Mouse (Mus musculus) heart, embryonic 13.5 days (tissue): ENCODE results near the gene Zfp202. TPM values are rescaled to one million over a fixed set of nuclear protein-coding genes. Genes with fewer than 3 reads are reported as not detected.

Experiments used
- ATAC-seq: fragments of 200-750 bp; cut with Nextera tagmentation; 2 replicates; pipeline ENCODE4 v1.8.0; 2017; ENCODE audit warnings: moderate TSS enrichment; ENCODE audit not compliant: insufficient number of reproducible peaks, low FRiP score, low TSS enrichment; ENCODE audit errors: extremely low read depth
- H3K27ac ChIP-seq: fragments of 300-500 bp; sonication (generic); replicated peaks from 2 replicates; pipeline ENCODE4 v1.5.1; 2015; ENCODE audit warnings: moderate library complexity, mild to moderate bottlenecking, inconsistent platforms
- H3K27me3 ChIP-seq: fragments of 300-500 bp; sonication (generic); replicated peaks from 2 replicates; pipeline ENCODE4 v1.6.1; 2015; ENCODE audit warnings: mild to moderate bottlenecking, inconsistent platforms
- H3K36me3 ChIP-seq: fragments of 300-500 bp; sonication (generic); 2 replicates; pipeline ENCODE4 v1.6.1; 2015; ENCODE audit warnings: mild to moderate bottlenecking, inconsistent platforms
- H3K4me1 ChIP-seq: fragments of 300-500 bp; sonication (generic); 2 replicates; pipeline ENCODE4 v1.6.1; 2015; ENCODE audit warnings: inconsistent platforms
- H3K4me2 ChIP-seq: fragments of 300-500 bp; sonication (generic); 2 replicates; pipeline ENCODE4 v1.6.1; 2015; ENCODE audit warnings: inconsistent platforms, mild to moderate bottlenecking, moderate library complexity
- H3K4me3 ChIP-seq: fragments of 300-500 bp; sonication (generic); 2 replicates; pipeline ENCODE4 v1.5.1; 2015; ENCODE audit warnings: moderate library complexity, mild to moderate bottlenecking, inconsistent platforms
- H3K9ac ChIP-seq: fragments of 300-500 bp; sonication (generic); 2 replicates; pipeline ENCODE4 v1.6.1; 2015; ENCODE audit warnings: inconsistent platforms, mild to moderate bottlenecking, moderate library complexity
- H3K9me3 ChIP-seq: fragments of 300-500 bp; sonication (generic); 2 replicates; pipeline ENCODE4 v1.6.1; 2016; ENCODE audit warnings: inconsistent platforms
- WGBS: fragments of 180-500 bp; shearing (Covaris S2); methylation state at CpG from one replicate; pipeline ENCODE4 v1.1.7; 2015; ENCODE audit warnings: mixed read lengths; 5-methylcytosine and 5-hydroxymethylcytosine counted together
- polyA plus RNA-seq: library from polyadenylated mRNA; unstranded; fragments of >200 nt; fragmentation: Nextera tagmentation; extraction: Ambion mirVana; gene quantifications from 2 replicates; pipeline ENCODE4 v1.2.1, GENCODE M21; 2015

Gene Zfp202
- polyA plus RNA-seq, 1 experiment from 2014 or later, result 3.7 TPM

GRCm38 (mm10) chr9:40241223-40241801, 49.2 kb downstream of the Zfp202 start:
- peak overlapping the region; percentile 80 for H3K9ac ChIP-seq
- no peaks in the 10 kb centered on the region for H3K36me3 ChIP-seq
- 0 out of 2 replicates have a peak overlapping the region, but pooled peaks have one; percentile 15 for H3K27ac ChIP-seq
- H3K27me3 ChIP-seq, result peaks cover 18% of the 10 kb centered on the region
- 2% methylated on average over 15 of the region's 15 CpGs for WGBS
- ATAC-seq, result no peak
- peaks cover 32% of the 10 kb centered on the region for H3K4me1 ChIP-seq
- no peaks in the 10 kb centered on the region for H3K9me3 ChIP-seq
- H3K4me2 ChIP-seq, result peak overlapping the region; percentile 83
- H3K4me3 ChIP-seq, result peak overlapping the region; percentile 58

DNA sequence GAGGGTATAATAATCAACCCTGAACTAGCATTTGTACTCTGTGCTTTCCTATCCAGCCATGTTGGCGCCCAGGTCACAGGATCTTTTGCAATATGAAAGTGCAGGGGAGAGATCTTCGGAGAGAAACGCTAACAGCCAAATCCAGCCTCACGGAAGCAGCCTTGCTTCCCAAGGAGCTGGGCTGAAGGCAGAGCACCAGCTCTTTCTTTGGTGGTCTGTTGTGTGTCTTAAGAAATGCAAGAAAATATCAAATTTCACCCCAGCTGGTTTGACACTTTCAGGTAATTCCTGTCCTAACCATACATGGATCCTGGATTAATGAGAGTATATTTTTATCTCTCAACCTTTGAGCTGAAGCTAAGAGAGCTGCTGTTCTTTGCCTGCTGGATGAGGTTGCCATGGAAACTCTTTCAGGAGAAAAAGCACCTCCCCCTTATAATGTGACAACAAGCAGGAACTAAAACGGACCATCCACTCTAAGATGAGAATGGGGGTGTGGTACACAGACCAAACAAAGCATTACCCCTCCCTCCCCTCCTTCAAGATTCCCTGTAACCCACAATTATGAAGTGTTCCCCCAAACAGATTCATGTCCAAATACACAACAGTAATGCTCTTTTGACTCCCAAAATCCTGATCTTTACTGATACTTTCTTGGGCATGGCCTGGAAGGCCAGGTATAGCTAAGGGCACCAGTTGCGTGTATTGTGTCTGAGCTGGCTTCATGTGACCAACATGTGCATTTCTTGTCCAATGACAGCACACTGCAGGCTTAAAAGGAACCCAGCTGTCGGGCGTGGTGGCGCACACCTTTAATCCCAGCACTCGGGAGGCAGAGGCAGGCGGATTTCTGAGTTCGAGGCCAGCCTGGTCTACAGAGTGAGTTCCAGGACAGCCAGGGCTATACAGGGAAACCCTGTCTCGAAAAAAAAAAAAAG, 50.1 kb downstream of the Zfp202 start:
- H3K4me2 ChIP-seq, result peak overlapping the region; percentile 83
- H3K9me3 ChIP-seq, result no peaks in the 10 kb centered on the region
- ATAC-seq, result no peak
- H3K9ac ChIP-seq, result peak overlapping the region; percentile 80
- H3K27me3 ChIP-seq, result peaks cover 18% of the 10 kb centered on the region
- 48% methylated on average over 13 of the region's 13 CpGs for WGBS
- H3K27ac ChIP-seq, result peak overlapping the region; percentile 2; the same call in 1 of the 2 replicates
- H3K4me3 ChIP-seq, result peak overlapping the region; percentile 58
- peaks cover 41% of the 10 kb centered on the region for H3K4me1 ChIP-seq
- H3K36me3 ChIP-seq, result no peaks in the 10 kb centered on the region

DNA sequence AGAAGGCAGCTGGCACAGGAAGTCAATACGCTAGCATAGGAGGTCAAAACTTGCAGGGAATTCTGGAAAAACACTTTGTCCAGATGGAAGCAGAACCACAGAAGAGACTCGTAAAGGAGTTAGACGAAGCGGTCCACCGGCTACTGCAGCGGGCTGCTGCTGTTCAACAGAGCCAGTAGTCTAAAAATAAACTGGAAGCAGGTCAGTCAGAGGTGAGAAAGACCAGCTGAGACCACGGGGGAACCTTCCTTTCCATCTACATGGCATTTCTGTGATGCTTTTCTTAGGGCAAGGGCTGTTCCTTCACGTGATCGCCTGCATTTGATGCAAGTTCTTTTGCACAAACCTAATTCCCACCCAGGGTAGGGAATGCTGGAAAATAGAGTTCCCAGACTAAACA, 53.4 kb downstream of the Zfp202 start:
- ATAC-seq, result no peak
- 35% methylated on average over 9 of the region's 9 CpGs for WGBS
- H3K27ac ChIP-seq, result peak overlapping the region; percentile 81
- no peak overlapping the region for H3K4me3 ChIP-seq
- no peaks in the 10 kb centered on the region for H3K36me3 ChIP-seq
- peaks cover 6% of the 10 kb centered on the region for H3K9me3 ChIP-seq
- peak overlapping the region; percentile 47 for H3K4me2 ChIP-seq
- peaks cover 47% of the 10 kb centered on the region for H3K4me1 ChIP-seq
- peaks cover 8% of the 10 kb centered on the region for H3K27me3 ChIP-seq
- H3K9ac ChIP-seq, result 0 out of 2 replicates have a peak overlapping the region, but pooled peaks have one; percentile 28

- H3K4me3 ChIP-seq, result no peak overlapping the region
- H3K27me3 ChIP-seq, result peaks cover 1% of the 10 kb centered on the region
- H3K4me1 ChIP-seq, result peaks cover 42% of the 10 kb centered on the region
- H3K9ac ChIP-seq, result no peak overlapping the region
- no peak for ATAC-seq
- H3K27ac ChIP-seq, result peak overlapping the region; percentile 81
- H3K4me2 ChIP-seq, result 0 out of 2 replicates have a peak overlapping the region, but pooled peaks have one; percentile 47
- 73% methylated on average over 7 of the region's 7 CpGs for WGBS
- peaks cover 6% of the 10 kb centered on the region for H3K9me3 ChIP-seq
- no peaks in the 10 kb centered on the region for H3K36me3 ChIP-seq
Observed at GRCm38 (mm10) chr9:40245974-40246665, 54.0 kb downstream of the Zfp202 start.

DNA sequence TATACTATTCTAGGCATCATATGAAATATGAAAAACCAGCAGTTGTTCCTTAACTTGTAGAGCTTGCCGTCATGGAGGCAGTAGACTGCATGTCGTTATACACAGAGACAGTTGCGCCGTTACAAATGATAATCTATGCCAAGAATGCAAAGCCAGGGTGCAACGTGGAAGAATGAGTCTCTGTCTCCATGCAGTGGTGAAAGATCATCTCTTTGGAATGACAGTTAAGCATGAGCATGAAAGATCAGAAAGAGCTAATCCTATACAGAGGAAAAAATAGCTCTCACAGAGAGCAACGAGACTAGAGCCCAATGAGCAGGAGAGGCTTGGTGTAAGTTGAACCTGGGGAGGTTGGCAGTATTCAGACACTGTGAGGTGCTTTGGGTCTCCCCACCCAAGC, 54.6 kb downstream of the Zfp202 start:
- H3K9me3 ChIP-seq, result peaks cover 6% of the 10 kb centered on the region
- no peak overlapping the region for H3K4me2 ChIP-seq
- H3K27ac ChIP-seq, result peak overlapping the region; percentile 2; the same call in 1 of the 2 replicates
- H3K36me3 ChIP-seq, result no peaks in the 10 kb centered on the region
- H3K4me1 ChIP-seq, result peaks cover 37% of the 10 kb centered on the region
- WGBS, result 43% methylated on average over 6 of the region's 6 CpGs
- no peak for ATAC-seq
- no peak overlapping the region for H3K9ac ChIP-seq
- no peaks in the 10 kb centered on the region for H3K27me3 ChIP-seq
- H3K4me3 ChIP-seq, result no peak overlapping the region

- WGBS, result 18% methylated on average over 1 of the region's 1 CpGs
- Histone ChIP-seq H3K27me3 (no peaks in the 10 kb centered on the region), H3K9me3 (peaks cover 6% of the 10 kb centered on the region), H3K4me1 (peaks cover 28% of the 10 kb centered on the region), H3K36me3 (no peaks in the 10 kb centered on the region), H3K4me3 (no peak overlapping the region), H3K9ac (no peak overlapping the region), H3K27ac (0 out of 2 replicates have a peak overlapping the region, but pooled peaks have one; percentile 5), H3K4me2 (no peak overlapping the region)
- no peak for ATAC-seq
Observed at GRCm38 (mm10) chr9:40249106-40249505, 57.0 kb downstream of the Zfp202 start.

- Histone ChIP-seq H3K4me3 (no peak overlapping the region), H3K4me1 (peaks cover 5% of the 10 kb centered on the region; the same call in 1 of the 2 replicates), H3K27me3 (no peaks in the 10 kb centered on the region), H3K9ac (no peak overlapping the region), H3K9me3 (peaks cover 6% of the 10 kb centered on the region), H3K4me2 (no peak overlapping the region), H3K36me3 (no peaks in the 10 kb centered on the region), H3K27ac (no peak overlapping the region)
- 41% methylated on average over 3 of the region's 3 CpGs for WGBS
- ATAC-seq, result no peak
Observed at GRCm38 (mm10) chr9:40252459-40252858, 60.3 kb downstream of the Zfp202 start.

Other genes starting within 250 kb of the Zfp202 start
- not detected in 2 replicates for gene Olfr975, start 240.3 kb upstream of the Zfp202 start, polyA plus RNA-seq
- not detected in 2 replicates for gene Olfr976, start 231.2 kb upstream of the Zfp202 start, polyA plus RNA-seq
- gene Olfr978, start 200.2 kb upstream of the Zfp202 start, polyA plus RNA-seq, result not detected in 2 replicates
- gene Olfr979, start 188.9 kb upstream of the Zfp202 start, polyA plus RNA-seq, result not detected in 2 replicates
- gene Olfr980, start 182.7 kb upstream of the Zfp202 start, polyA plus RNA-seq, result not detected in 2 replicates
- not detected in 2 replicates for gene Olfr981, start 170.9 kb upstream of the Zfp202 start, polyA plus RNA-seq
- gene Olfr982, start 118.5 kb upstream of the Zfp202 start, polyA plus RNA-seq, result not detected in 2 replicates
- not detected in 2 replicates for gene Olfr983, start 98.7 kb upstream of the Zfp202 start, polyA plus RNA-seq
- gene Olfr984, start 78.1 kb upstream of the Zfp202 start, polyA plus RNA-seq, result not detected in 2 replicates
- gene Olfr985, start 62.1 kb upstream of the Zfp202 start, polyA plus RNA-seq, result not detected in 2 replicates
- not detected in 2 replicates for gene Tmem225, start 44.2 kb upstream of the Zfp202 start, polyA plus RNA-seq
- gene Olfr986, start 11.4 kb upstream of the Zfp202 start, polyA plus RNA-seq, result 0.08 TPM in 1 of 2 replicates, not detected in the other
- 0.69 and 1.3 TPM in 2 replicates for gene Scn3b, start 76.9 kb downstream of the Zfp202 start, polyA plus RNA-seq